Mouse (Mus musculus) layer of hippocampus, adult 2 months (tissue): Measurements from ENCODE around the gene Faf2. TPM values are rescaled to one million over a fixed set of nuclear protein-coding genes. Genes with fewer than 3 reads are reported as not detected.
A peak's percentile ranks its signal among the peaks of the same experiment; 100 is the strongest.

ENCODE experiments used
- DNase-seq, 2 experiments: peaks; one replicate each; pipeline ENCODE4 v3.0.0; 2022; ENCODE audit warnings: low spot score in 2 of 2
- H3K27ac ChIP-seq: fragments of 200-600 bp; 2 replicates; pipeline ENCODE4 v1.8.1; 2022
- H3K4me3 ChIP-seq: fragments of 200-600 bp; 2 replicates; pipeline ENCODE4 v1.8.1; 2022; ENCODE audit warnings: mild to moderate bottlenecking
- CTCF ChIP-seq: fragments of 200-600 bp; conservative IDR thresholded peaks from 2 replicates; pipeline ENCODE4 v1.8.1; 2022; ENCODE audit warnings: antibody characterized with exemption, mild to moderate bottlenecking, moderate library complexity
- total RNA-seq, 2 experiments: library from RNA; stranded (reverse); gene quantifications; 2 replicates each; pipeline ENCODE4 v1.2.3; 2021

Faf2 gene
- total RNA-seq, 2 experiments from 2014 or later: 54.2 to 59.8 TPM

GRCm38 (mm10) chr13:54591776-54592356 is 29.7 kb upstream of the Faf2 start:
- H3K4me3 ChIP-seq: peak overlapping the region; percentile 95
- TF ChIP-seq CTCF: no peak
- no peak for DNase-seq
- H3K27ac ChIP-seq: peak overlapping the region; percentile 96; the same call in 1 of the 2 replicates

GRCm38 (mm10) chr13:54593617-54594016 is 28.0 kb upstream of the Faf2 start:
- no peak for TF ChIP-seq CTCF
- DNase-seq: no peak
- no peak overlapping the region for H3K4me3 ChIP-seq
- H3K27ac ChIP-seq: peak overlapping the region; percentile 9; the same call in 1 of the 2 replicates

GRCm38 (mm10) chr13:54596107-54596690 is 25.4 kb upstream of the Faf2 start:
- TF ChIP-seq CTCF: no peak
- no peak overlapping the region for H3K27ac ChIP-seq
- no peak overlapping the region for H3K4me3 ChIP-seq
- DNase-seq: no peak

GRCm38 (mm10) chr13:54596870-54597269 is 24.7 kb upstream of the Faf2 start:
- no peak overlapping the region for H3K27ac ChIP-seq
- DNase-seq: no peak
- H3K4me3 ChIP-seq: no peak overlapping the region
- TF ChIP-seq CTCF: no peak

- no peak overlapping the region for H3K27ac ChIP-seq
- no peak for DNase-seq
- no peak for TF ChIP-seq CTCF
- H3K4me3 ChIP-seq: no peak overlapping the region
Observed at GRCm38 (mm10) chr13:54598622-54599143, 22.9 kb upstream of the Faf2 start.

- Histone ChIP-seq H3K27ac (no peak overlapping the region), H3K4me3 (no peak overlapping the region)
- no peak for TF ChIP-seq CTCF
- DNase-seq: no peak
Observed at GRCm38 (mm10) chr13:54602639-54603111, 18.9 kb upstream of the Faf2 start.

GRCm38 (mm10) chr13:54603501-54603900 is 18.1 kb upstream of the Faf2 start:
- DNase-seq: no peak
- Histone ChIP-seq H3K4me3 (no peak overlapping the region), H3K27ac (peak overlapping the region; percentile 3; the same call in 1 of the 2 replicates)
- TF ChIP-seq CTCF: peak; percentile 41

GRCm38 (mm10) chr13:54604221-54604620 is 17.4 kb upstream of the Faf2 start:
- Histone ChIP-seq H3K27ac (peak overlapping the region; percentile 70), H3K4me3 (no peak overlapping the region)
- no peak for DNase-seq
- TF ChIP-seq CTCF: no peak

GRCm38 (mm10) chr13:54605426-54605825 is 16.2 kb upstream of the Faf2 start:
- Histone ChIP-seq H3K4me3 (no peak overlapping the region), H3K27ac (peak overlapping the region; percentile 70)
- TF ChIP-seq CTCF: no peak
- DNase-seq: no peak

- Histone ChIP-seq H3K4me3 (no peak overlapping the region), H3K27ac (no peak overlapping the region)
- no peak for TF ChIP-seq CTCF
- no peak for DNase-seq
Observed at GRCm38 (mm10) chr13:54607204-54607603, 14.4 kb upstream of the Faf2 start.

- DNase-seq: no peak
- Histone ChIP-seq H3K27ac (peak overlapping the region; percentile 98), H3K4me3 (peak overlapping the region; percentile 39; the same call in 1 of the 2 replicates)
- TF ChIP-seq CTCF: 0 out of 2 replicates have a peak, but pooled peaks have one; percentile 7
Observed at GRCm38 (mm10) chr13:54608002-54608401, 13.6 kb upstream of the Faf2 start.

- TF ChIP-seq CTCF: no peak
- DNase-seq: peak in 1 of 2 experiments; percentile 39
- Histone ChIP-seq H3K4me3 (peak overlapping the region; percentile 39), H3K27ac (peak overlapping the region; percentile 98)
Observed at GRCm38 (mm10) chr13:54608666-54609065, 12.9 kb upstream of the Faf2 start.

- Histone ChIP-seq H3K4me3 (peak overlapping the region; percentile 39), H3K27ac (peak overlapping the region; percentile 98)
- no peak for DNase-seq
- TF ChIP-seq CTCF: no peak
Observed at GRCm38 (mm10) chr13:54609301-54609700, 12.3 kb upstream of the Faf2 start.

- peak in 1 of 2 experiments; percentile 47 for DNase-seq
- peak overlapping the region; percentile 98 for H3K27ac ChIP-seq
- no peak for TF ChIP-seq CTCF
- H3K4me3 ChIP-seq: peak overlapping the region; percentile 99
Observed at GRCm38 (mm10) chr13:54610613-54610971, 11.0 kb upstream of the Faf2 start.
